Mouse (Mus musculus) heart, postnatal 0 days (tissue): ENCODE measurements around the gene Ly6g6d. TPM values are rescaled to one million over a fixed set of nuclear protein-coding genes. Genes with fewer than 3 reads are reported as not detected.

Experiments used
- ATAC-seq: fragments of 200-750 bp; cut with Nextera tagmentation; 2 replicates; pipeline ENCODE4 v1.8.0; 2017; ENCODE audit warnings: low read depth, moderate number of reproducible peaks, moderate library complexity; ENCODE audit not compliant: insufficient read depth
- DNase-seq: peaks from one replicate; pipeline ENCODE4 v3.0.0-alpha.2; 2016; ENCODE audit warnings: low spot score
- H3K27ac ChIP-seq: fragments of 300-500 bp; sonication (generic); 2 replicates; pipeline ENCODE4 v1.5.1; 2014; ENCODE audit warnings: low read depth, mild to moderate bottlenecking
- H3K27me3 ChIP-seq: fragments of 300-500 bp; sonication (generic); 2 replicates; pipeline ENCODE4 v1.6.1; 2014; ENCODE audit warnings: low read length, mixed read lengths; ENCODE audit not compliant: control insufficient read depth, insufficient read depth
- H3K36me3 ChIP-seq: fragments of 300-500 bp; sonication (generic); replicated peaks from 2 replicates; pipeline ENCODE4 v1.6.1; 2014; ENCODE audit warnings: low read length, mixed read lengths; ENCODE audit not compliant: control insufficient read depth, insufficient read depth
- H3K4me1 ChIP-seq: fragments of 300-500 bp; sonication (generic); 2 replicates; pipeline ENCODE4 v1.6.1; 2014; ENCODE audit warnings: antibody characterized with exemption; ENCODE audit not compliant: control insufficient read depth, insufficient read depth
- H3K4me2 ChIP-seq: fragments of 300-500 bp; sonication (generic); 2 replicates; pipeline ENCODE4 v1.6.1; 2014; ENCODE audit warnings: low read depth, mild to moderate bottlenecking, low read length, moderate library complexity
- H3K4me3 ChIP-seq: fragments of 300-500 bp; sonication (generic); 2 replicates; pipeline ENCODE4 v1.5.1; 2014; ENCODE audit warnings: low read depth, low read length
- H3K9ac ChIP-seq: fragments of 300-500 bp; sonication (generic); replicated peaks from 2 replicates; pipeline ENCODE4 v1.6.1; 2014; ENCODE audit warnings: low read depth, low read length, mixed read lengths
- H3K9me3 ChIP-seq: fragments of 300-500 bp; sonication (generic); replicated peaks from 2 replicates; pipeline ENCODE4 v1.6.1; 2016; ENCODE audit warnings: low read length; ENCODE audit not compliant: control insufficient read depth
- CTCF ChIP-seq: IDR thresholded peaks from 2 replicates; pipeline ENCODE4 v1.5.1; 2016; ENCODE audit warnings: antibody characterized with exemption, control low read depth, low read depth
- EP300 ChIP-seq: IDR thresholded peaks from 2 replicates; pipeline ENCODE4 v1.6.1; 2016; ENCODE audit warnings: antibody characterized with exemption, low read depth
- WGBS: fragments of 180-500 bp; shearing (Covaris S2); extraction: QIAGEN DNeasy Blood & Tissue Kit; methylation state at CpG from one replicate; pipeline ENCODE4 v1.1.7; 2014; 5-methylcytosine and 5-hydroxymethylcytosine counted together
- polyA plus RNA-seq: library from polyadenylated mRNA; unstranded; fragments of >200 nt; fragmentation: Nextera tagmentation; extraction: Ambion mirVana; gene quantifications from 2 replicates; pipeline ENCODE4 v1.2.1, GENCODE M21; 2015
- total RNA-seq: library from RNA; depleted of rRNA; stranded (reverse); fragments of >200 nt; gene quantifications from 2 replicates; pipeline ENCODE4 v1.2.3, GENCODE M21; 2014; ENCODE audit warnings: low replicate concordance

The Ly6g6d gene
- total and polyA plus RNA-seq, 2 experiments from 2014 or later: 3.3 to 3.8 TPM

GRCm38 (mm10) chr17:35102299-35102698 is 24.4 kb upstream of the Ly6g6d start:
- ATAC-seq (no peak), DNase-seq (no peak)
- H3K9me3 ChIP-seq: no peaks in the 10 kb centered on the region
- peaks cover 71% of the 10 kb centered on the region for H3K36me3 ChIP-seq
- H3K4me3 ChIP-seq: no peak overlapping the region
- H3K27ac ChIP-seq: no peak overlapping the region
- no peaks in the 10 kb centered on the region for H3K4me1 ChIP-seq
- TF ChIP-seq CTCF (no peak), EP300 (no peak)
- 63% methylated on average over 8 of the region's 8 CpGs for WGBS
- H3K27me3 ChIP-seq: no peaks in the 10 kb centered on the region
- no peak overlapping the region for H3K9ac ChIP-seq
- H3K4me2 ChIP-seq: no peak overlapping the region

GRCm38 (mm10) chr17:35101161-35101560 is 23.3 kb upstream of the Ly6g6d start:
- H3K27me3 ChIP-seq: no peaks in the 10 kb centered on the region
- no peaks in the 10 kb centered on the region for H3K4me1 ChIP-seq
- H3K4me3 ChIP-seq: no peak overlapping the region
- H3K27ac ChIP-seq: no peak overlapping the region
- DNase-seq (no peak), ATAC-seq (no peak)
- H3K9ac ChIP-seq: no peak overlapping the region
- no peak overlapping the region for H3K4me2 ChIP-seq
- 81% methylated on average over 11 of the region's 11 CpGs for WGBS
- H3K36me3 ChIP-seq: peaks cover 82% of the 10 kb centered on the region
- TF ChIP-seq EP300: no peak
- no peak for TF ChIP-seq CTCF
- no peaks in the 10 kb centered on the region for H3K9me3 ChIP-seq

GRCm38 (mm10) chr17:35100196-35100765 is 22.4 kb upstream of the Ly6g6d start:
- H3K4me2 ChIP-seq: no peak overlapping the region
- H3K4me1 ChIP-seq: no peaks in the 10 kb centered on the region
- H3K27me3 ChIP-seq: no peaks in the 10 kb centered on the region
- no peak for DNase-seq
- no peak for ATAC-seq
- H3K9ac ChIP-seq: no peak overlapping the region
- H3K4me3 ChIP-seq: no peak overlapping the region
- no peak overlapping the region for H3K27ac ChIP-seq
- WGBS: 59% methylated on average over 10 of the region's 10 CpGs
- H3K9me3 ChIP-seq: no peaks in the 10 kb centered on the region
- peaks cover 89% of the 10 kb centered on the region for H3K36me3 ChIP-seq
- TF ChIP-seq CTCF: no peak
- TF ChIP-seq EP300: no peak

GRCm38 (mm10) chr17:35097164-35097655 is 19.3 kb upstream of the Ly6g6d start:
- 83% methylated on average over 12 of the region's 12 CpGs for WGBS
- Histone ChIP-seq H3K9me3 (no peaks in the 10 kb centered on the region), H3K27me3 (no peaks in the 10 kb centered on the region), H3K9ac (no peak overlapping the region), H3K36me3 (peaks cover 91% of the 10 kb centered on the region), H3K27ac (no peak overlapping the region), H3K4me2 (no peak overlapping the region), H3K4me3 (no peak overlapping the region), H3K4me1 (no peaks in the 10 kb centered on the region)
- DNase-seq (no peak), ATAC-seq (no peak)
- TF ChIP-seq EP300: no peak
- no peak for TF ChIP-seq CTCF

GRCm38 (mm10) chr17:35096597-35096996 is 18.7 kb upstream of the Ly6g6d start:
- H3K4me3 ChIP-seq: no peak overlapping the region
- no peak overlapping the region for H3K27ac ChIP-seq
- H3K9me3 ChIP-seq: no peaks in the 10 kb centered on the region
- H3K27me3 ChIP-seq: no peaks in the 10 kb centered on the region
- DNase-seq (no peak), ATAC-seq (no peak)
- TF ChIP-seq EP300 (no peak), CTCF (no peak)
- H3K4me2 ChIP-seq: no peak overlapping the region
- WGBS: 76% methylated on average over 12 of the region's 12 CpGs
- peaks cover 88% of the 10 kb centered on the region for H3K36me3 ChIP-seq
- no peak overlapping the region for H3K9ac ChIP-seq
- no peaks in the 10 kb centered on the region for H3K4me1 ChIP-seq
